In the genomic region with DNA sequence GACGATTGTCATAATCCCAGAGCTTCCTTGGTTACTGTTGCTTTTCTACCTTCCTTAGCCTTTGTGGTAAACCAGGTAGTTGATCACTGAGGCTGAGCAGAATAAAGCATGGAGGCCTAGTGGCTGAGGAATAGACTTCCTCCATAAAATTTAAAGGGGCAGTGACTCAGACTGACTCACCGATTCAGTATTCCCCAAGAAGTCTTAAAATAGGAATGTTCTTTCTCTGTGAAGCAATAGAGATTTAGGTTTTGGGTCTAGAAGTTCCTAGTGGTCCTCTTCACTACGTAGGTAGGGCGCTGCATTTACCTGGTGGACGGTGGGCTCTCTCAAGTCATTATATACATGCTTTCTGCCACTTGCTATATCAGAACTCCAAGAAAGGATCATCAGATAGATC, we compare ENCODE assay signal across 26 mouse cellular contexts.
"Had no signal": no experiment of that assay in that cellular context is flagged by ENCODE, and none has a peak within 500 bp of the region (broad histone marks: within the 10 kb centered on the region; RNA-seq: fewer than 3 reads in every experiment).

No protein-coding gene starts in this region.

- ATAC-seq: hindbrain, postnatal 0 days; intestine, embryonic 16.5 days had no signal

- H3K4me3 ChIP-seq: gastrocnemius, adult 2 months; heart, embryonic 10.5 days; heart, embryonic 12.5 days; hindbrain, embryonic 10.5 days; hindbrain, embryonic 12.5 days; hindbrain, embryonic 15.5 days; kidney, embryonic 15.5 days; limb, embryonic 13.5 days; limb, embryonic 15.5 days; liver, embryonic 13.5 days; liver, embryonic 15.5 days had no signal

- H3K27ac ChIP-seq: gastrocnemius, adult 2 months; heart, embryonic 10.5 days; hindbrain, embryonic 10.5 days; hindbrain, embryonic 12.5 days; hindbrain, embryonic 15.5 days; hindbrain, postnatal 0 days; kidney, embryonic 15.5 days; kidney, postnatal 0 days; limb, embryonic 13.5 days; limb, embryonic 15.5 days; liver, embryonic 13.5 days; liver, embryonic 15.5 days had no signal

- H3K4me1 ChIP-seq: heart, embryonic 10.5 days; heart, embryonic 12.5 days; hindbrain, embryonic 10.5 days; hindbrain, embryonic 12.5 days; hindbrain, embryonic 15.5 days; kidney, embryonic 15.5 days; limb, embryonic 13.5 days; limb, embryonic 15.5 days; liver, embryonic 13.5 days; liver, embryonic 15.5 days had no signal

- H3K36me3 ChIP-seq: heart, embryonic 10.5 days; heart, embryonic 12.5 days; hindbrain, embryonic 10.5 days; hindbrain, embryonic 12.5 days; hindbrain, embryonic 15.5 days; kidney, embryonic 15.5 days; limb, embryonic 13.5 days; limb, embryonic 15.5 days; liver, embryonic 13.5 days; liver, embryonic 15.5 days had no signal

- H3K9ac ChIP-seq: heart, embryonic 12.5 days; hindbrain, embryonic 12.5 days; hindbrain, embryonic 15.5 days; kidney, embryonic 15.5 days; limb, embryonic 13.5 days; limb, embryonic 15.5 days; liver, embryonic 13.5 days; liver, embryonic 15.5 days had no signal

- H3K4me2 ChIP-seq: heart, embryonic 12.5 days; hindbrain, embryonic 12.5 days; hindbrain, embryonic 15.5 days; kidney, embryonic 15.5 days; limb, embryonic 13.5 days; limb, embryonic 15.5 days; liver, embryonic 13.5 days; liver, embryonic 15.5 days had no signal

- DNase-seq: gastrocnemius, adult 2 months; gastrocnemius, postnatal 10 days; gastrocnemius, postnatal 25 days; heart, adult 18-20 months; heart, postnatal 10 days; heart, postnatal 4 days; kidney, adult 2 months; kidney, adult 9 months; kidney, postnatal 14 days; kidney, postnatal 36 days; layer of hippocampus, adult 9-11 months; layer of hippocampus, postnatal 36 days; left cerebral cortex, postnatal 4 days; liver, embryonic 13.5 days had no signal

- H3K9me3 ChIP-seq: heart, embryonic 10.5 days; heart, embryonic 12.5 days; hindbrain, embryonic 10.5 days; hindbrain, embryonic 12.5 days; hindbrain, embryonic 15.5 days; kidney, embryonic 15.5 days; limb, embryonic 13.5 days; limb, embryonic 15.5 days; liver, embryonic 13.5 days; liver, embryonic 15.5 days had no signal

- H3K27me3 ChIP-seq: heart, embryonic 12.5 days; hindbrain, embryonic 12.5 days; hindbrain, embryonic 15.5 days; kidney, embryonic 15.5 days; limb, embryonic 13.5 days; limb, embryonic 15.5 days; liver, embryonic 13.5 days; liver, embryonic 15.5 days had no signal
